Comparison of ENCODE assay signal across 11 mouse cellular contexts in the genomic region with DNA sequence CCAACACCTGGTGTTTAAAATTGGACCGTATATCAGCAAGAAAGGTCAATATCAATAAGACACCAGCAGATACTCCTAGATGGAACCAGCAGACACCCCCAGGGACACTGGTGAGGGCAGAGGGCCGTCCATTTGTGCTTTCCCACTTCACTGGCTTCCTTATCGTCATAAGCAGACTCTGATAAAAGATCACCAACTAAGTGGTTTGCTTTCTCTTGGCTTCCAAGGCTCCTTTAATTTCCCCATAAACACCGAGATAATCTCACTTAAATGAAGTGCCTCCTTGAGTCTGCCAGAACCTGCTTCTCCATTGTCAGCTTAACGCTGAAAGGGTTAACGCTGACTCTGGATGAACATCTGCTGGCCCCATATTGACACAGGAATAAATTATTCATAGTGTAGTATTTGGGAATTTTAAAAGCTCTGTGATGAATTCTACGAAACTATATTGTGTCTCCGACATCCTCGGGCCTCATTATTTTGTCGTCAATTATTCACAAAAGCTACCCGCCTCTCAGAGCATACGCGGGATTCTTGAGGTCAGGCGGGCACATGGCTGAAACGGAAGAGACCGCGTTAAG.
A peak's percentile ranks its signal among the peaks of the same experiment; 100 is the strongest.
DNase-seq lines count a peak whose midpoint lies in the region; ATAC-seq and TF ChIP-seq lines count a peak whose summit lies in the region.
"Had no signal": no experiment of that assay in that cellular context is flagged by ENCODE, and none has a peak within 500 bp of the region (broad histone marks: within the 10 kb centered on the region; RNA-seq: fewer than 3 reads in every experiment).

No protein-coding gene starts in this region.

- H3K36me3 ChIP-seq in hindbrain, embryonic 13.5 days: no peaks in the 10 kb centered on the region
- H3K36me3 ChIP-seq in midbrain, embryonic 15.5 days (replicated peaks): no peaks in the 10 kb centered on the region

- peak overlapping the region; percentile 22 for H3K4me3 ChIP-seq in hindbrain, embryonic 13.5 days
- peak overlapping the region; percentile 13; the same call in 1 of the 2 replicates for H3K4me3 ChIP-seq in midbrain, embryonic 15.5 days

- H3K4me1 ChIP-seq in hindbrain, embryonic 13.5 days (replicated peaks): peaks cover 73% of the 10 kb centered on the region
- H3K4me1 ChIP-seq in midbrain, embryonic 15.5 days: peaks cover 58% of the 10 kb centered on the region

- H3K27ac ChIP-seq in hindbrain, embryonic 13.5 days: peak overlapping the region; percentile 89
- peak overlapping the region; percentile 76 for H3K27ac ChIP-seq in midbrain, embryonic 15.5 days

- no peak for TF ChIP-seq POLR2A in brain, embryonic 14.5 days (IDR thresholded peaks at IDR 0.05; ENCODE audit: borderline replicate concordance, extremely low read depth, insufficient read depth, insufficient read length, poor library complexity, severe bottlenecking)

- H3K4me2 ChIP-seq in hindbrain, embryonic 13.5 days: peak overlapping the region; percentile 45
- peak overlapping the region; percentile 42 for H3K4me2 ChIP-seq in midbrain, embryonic 15.5 days

- no peak for TF ChIP-seq CTCF in brain, embryonic 14.5 days (IDR thresholded peaks at IDR 0.05; ENCODE audit: borderline replicate concordance, extremely low read depth, insufficient read depth, insufficient read length)

- H3K27me3 ChIP-seq in hindbrain, embryonic 13.5 days: no peaks in the 10 kb centered on the region
- no peaks in the 10 kb centered on the region for H3K27me3 ChIP-seq in midbrain, embryonic 15.5 days (replicated peaks)
- H3K27me3 ChIP-seq: Patski had no signal

- peak; percentile 49 for DNase-seq in embryo, embryonic 11 days
- DNase-seq in embryo, embryonic 9.5 days (ENCODE audit: extremely low spot score): no peak
- peak; percentile 81 for DNase-seq in brain, embryonic 14.5 days (ENCODE audit: low read depth)
- no peak for DNase-seq in natural killer cell, adult 2 months (ENCODE audit: low spot score in 2 of 2)
- DNase-seq in frontal cortex, postnatal 36 days (ENCODE audit: low spot score in 2 of 2): no peak
- DNase-seq in yolk sac, embryonic 10.5 days (ENCODE audit: low spot score): no peak
- DNase-seq: heart, postnatal 14 days; layer of hippocampus, postnatal 36 days had no signal

- peak overlapping the region; percentile 53 for H3K9ac ChIP-seq in hindbrain, embryonic 13.5 days
- H3K9ac ChIP-seq in midbrain, embryonic 15.5 days: no peak overlapping the region; the same call in 1 of the 2 replicates

- 19% methylated on average over 17 of the region's 17 CpGs for WGBS in hindbrain, embryonic 13.5 days
- 10% methylated on average over 17 of the region's 17 CpGs for WGBS in midbrain, embryonic 15.5 days

- ATAC-seq in hindbrain, embryonic 13.5 days (ENCODE audit: low FRiP score): no peak
- no peak for ATAC-seq in midbrain, embryonic 15.5 days (replicated peaks)

- no peaks in the 10 kb centered on the region for H3K9me3 ChIP-seq in hindbrain, embryonic 13.5 days
- no peaks in the 10 kb centered on the region for H3K9me3 ChIP-seq in midbrain, embryonic 15.5 days

Comparison
In these comparisons a context has a peak if more than half of its experiments do, and no peak if none do; other contexts are left out.
1. DNase-seq: peak in embryo, embryonic 11 days (single experiment) and brain, embryonic 14.5 days (single experiment); none in embryo, embryonic 9.5 days (single experiment), natural killer cell, adult 2 months (0 of 2), frontal cortex, postnatal 36 days (0 of 2) and yolk sac, embryonic 10.5 days (single experiment).